Mouse (Mus musculus): ENCODE data around the gene S1pr2.

S1pr2 gene

DNA sequence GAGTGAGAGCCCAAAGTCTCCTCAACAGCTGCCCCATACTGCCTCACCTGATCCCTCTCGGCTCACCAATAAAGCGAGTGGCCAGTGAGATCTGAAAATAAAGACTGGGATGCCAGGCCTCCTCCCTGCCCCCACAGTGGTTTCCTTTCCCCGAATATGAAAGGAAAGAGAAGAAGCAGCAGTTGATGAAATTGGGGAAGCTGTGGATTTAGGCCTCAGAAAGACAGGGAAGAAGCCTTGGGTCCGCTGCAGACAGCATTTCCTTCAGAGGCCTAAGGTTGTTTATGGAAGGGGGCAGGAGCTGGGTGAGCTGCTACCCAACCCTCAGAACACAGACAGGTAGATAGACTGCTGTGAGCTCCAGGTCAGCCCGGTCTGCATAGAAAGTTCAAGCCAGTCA is 9.8 kb downstream of the S1pr2 start:
- DNase-seq (ENCODE audit: low spot score in 2 of 2) = no peak

DNA sequence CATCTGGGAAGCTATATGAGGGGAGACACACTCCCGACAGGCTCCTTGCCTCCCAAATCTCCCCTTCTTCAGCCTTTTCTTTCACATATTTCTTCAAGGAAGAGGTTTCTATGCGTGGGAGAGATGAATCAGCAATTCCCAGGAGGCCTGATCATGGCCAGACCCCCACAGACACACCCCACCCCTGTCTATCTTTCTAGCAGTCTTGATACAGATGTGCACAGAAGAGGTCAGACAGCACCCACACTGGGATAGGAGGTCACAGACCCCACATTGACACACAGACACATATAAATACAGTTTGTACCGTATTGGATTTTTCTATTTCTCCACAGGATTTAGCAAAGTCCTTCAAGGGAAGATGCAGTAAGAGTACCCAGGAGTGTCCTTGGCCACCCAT is 10.6 kb downstream of the S1pr2 start:
- no peak for DNase-seq (ENCODE audit: low spot score in 2 of 2)

DNA sequence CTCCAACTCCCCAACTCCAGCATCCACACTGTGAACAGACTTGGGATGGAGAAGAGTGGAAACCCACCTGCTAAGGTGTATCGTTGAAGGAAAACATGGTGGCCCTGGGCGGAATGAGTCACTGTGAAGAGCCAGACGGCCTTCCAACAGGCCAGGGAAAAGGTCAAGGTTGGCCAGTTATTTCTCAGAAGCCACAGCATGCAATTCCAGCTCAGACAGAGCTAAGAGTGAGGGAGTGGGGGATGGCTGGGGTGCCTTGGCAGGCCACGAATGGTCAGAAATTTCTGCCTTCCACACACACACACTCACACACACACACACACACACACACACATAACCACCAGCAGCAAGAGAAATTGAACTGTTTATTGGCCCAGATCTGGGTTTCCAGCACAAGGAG is 11.0 kb downstream of the S1pr2 start:
- DNase-seq (ENCODE audit: low spot score in 2 of 2) = no peak

DNA sequence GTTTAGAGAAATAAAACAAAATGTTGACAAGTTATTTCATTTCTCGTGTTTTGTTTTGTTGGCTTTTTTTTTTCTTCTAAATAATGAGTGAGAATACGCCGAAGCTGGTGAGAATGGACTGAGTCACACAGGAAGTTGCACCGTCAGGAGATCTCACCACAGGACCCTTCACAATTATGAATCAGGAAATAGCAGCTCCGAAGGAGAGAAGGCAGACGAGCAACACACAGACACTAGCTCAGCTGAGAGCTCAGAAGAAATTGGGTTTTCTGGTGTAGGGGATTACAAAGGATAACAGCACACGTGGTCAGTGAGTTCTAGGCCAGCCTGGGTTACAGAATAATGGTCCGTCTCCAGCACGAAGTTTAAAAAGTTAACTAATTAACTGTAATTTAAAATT is 15.0 kb downstream of the S1pr2 start:
- no peak for DNase-seq (ENCODE audit: low spot score in 2 of 2)

DNA sequence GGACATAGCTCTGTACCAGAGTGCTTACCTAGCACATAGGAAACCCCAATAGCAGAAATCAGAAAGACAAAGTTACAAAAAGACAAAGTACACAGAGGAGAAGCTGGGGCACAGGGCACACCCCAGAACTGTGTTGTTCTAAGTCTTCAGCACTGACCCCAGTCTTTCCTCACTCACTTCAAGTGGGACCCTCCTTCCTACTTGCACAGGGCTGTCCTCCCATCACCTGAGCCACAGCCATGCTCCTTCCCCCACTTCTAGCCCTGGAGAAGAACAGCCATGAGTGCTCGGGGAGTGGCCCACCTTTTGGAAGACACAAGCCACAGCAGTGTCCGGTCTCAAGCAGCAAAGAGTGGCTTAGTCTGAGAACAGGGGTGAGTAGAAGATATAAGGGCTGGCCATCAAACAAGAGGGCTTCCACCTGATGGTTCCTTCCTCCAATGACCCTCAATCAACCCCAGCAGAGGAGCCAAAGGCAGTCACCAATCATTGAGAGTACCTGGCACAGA is 17.1 kb downstream of the S1pr2 start, which contains the start of gene Dnmt1:
Gene Dnmt1 (minus strand): TSS at position 459 of the 509 bp plus-strand sequence.
- DNase-seq (ENCODE audit: low spot score in 2 of 2) = no peak

DNA sequence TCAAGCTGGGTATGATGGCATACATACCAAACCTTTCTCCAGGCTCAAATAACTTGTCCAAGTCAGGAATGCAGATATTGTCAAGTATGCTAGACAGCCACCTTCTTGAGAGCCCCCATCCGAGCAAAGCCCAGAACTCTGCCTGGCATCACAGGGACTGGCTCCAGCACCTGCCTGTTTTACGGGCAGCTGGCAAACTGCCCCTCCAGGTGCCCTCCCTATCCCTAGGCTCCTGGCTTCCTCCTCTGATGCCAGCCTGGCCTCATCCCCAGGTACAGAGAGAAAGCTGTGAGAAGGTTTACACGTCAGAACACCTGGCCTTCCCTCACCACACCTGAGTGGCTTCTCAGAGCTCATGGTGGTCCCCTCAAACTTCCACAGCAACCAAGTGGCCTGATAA is 19.6 kb downstream of the S1pr2 start:
- no peak for DNase-seq (ENCODE audit: low spot score in 2 of 2)

DNA sequence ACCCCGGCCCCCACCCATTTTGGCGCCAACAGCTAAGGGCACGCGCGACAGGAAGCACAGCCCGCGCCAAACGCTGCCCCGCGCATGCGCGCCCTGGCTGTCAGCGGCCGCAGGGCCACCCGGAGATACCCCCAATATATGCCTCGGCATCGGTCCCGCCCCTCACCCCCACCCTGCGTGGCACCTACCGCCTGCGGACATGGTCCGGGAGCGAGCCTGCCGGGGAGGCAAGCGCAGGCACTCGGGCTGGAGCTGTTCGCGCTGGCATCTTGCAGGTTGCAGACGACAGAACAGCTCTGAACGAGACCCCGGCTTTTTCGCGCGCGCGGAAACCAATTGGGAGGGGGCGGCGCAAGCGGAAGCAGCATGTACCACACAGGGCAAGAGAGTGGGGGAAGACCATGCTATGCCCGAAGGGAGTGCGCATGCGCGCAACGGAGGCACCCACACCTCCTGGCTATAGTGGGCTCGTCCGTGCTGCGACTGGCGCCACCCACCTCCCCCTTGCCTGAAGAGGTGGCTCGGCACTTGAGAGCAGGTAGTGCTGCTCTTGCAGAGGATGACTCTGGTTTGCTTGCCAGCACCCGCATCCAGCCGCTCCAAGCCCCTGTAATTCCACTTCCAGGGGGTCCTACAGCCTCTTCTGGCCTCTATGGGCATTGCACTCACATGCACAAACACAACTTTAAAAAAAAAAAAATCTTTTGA is 23.9 kb downstream of the S1pr2 start:
- peak; percentile 99 for DNase-seq (ENCODE audit: low spot score in 2 of 2)

DNA sequence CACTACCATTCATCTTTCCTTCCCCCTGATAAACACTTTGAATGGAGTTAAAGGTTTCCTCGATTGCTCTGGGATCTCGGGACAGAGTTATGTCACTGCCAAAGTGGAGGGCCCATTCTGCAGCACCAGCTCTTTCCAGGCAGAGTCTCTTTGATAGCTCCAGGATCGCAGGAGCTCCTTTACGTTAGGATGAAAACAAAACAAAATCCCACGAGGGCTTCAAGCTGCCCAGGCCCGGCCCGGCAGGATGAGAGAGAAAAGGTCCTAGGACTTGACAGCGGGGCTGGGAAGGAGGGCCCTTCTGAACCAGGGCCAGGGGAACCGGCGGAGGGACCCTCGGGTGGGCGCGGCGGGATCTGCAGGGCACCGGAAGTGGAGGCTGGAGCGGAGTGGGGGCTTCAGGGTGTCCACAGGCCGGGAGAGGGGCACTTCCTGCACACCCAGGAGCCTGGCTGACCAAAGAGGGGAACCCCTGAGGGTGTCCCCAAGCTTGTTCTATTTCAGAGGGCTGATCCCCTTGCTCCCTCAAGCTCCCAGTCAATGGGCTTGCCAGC is 24.5 kb downstream of the S1pr2 start:
- DNase-seq (ENCODE audit: low spot score in 2 of 2) = no peak

DNA sequence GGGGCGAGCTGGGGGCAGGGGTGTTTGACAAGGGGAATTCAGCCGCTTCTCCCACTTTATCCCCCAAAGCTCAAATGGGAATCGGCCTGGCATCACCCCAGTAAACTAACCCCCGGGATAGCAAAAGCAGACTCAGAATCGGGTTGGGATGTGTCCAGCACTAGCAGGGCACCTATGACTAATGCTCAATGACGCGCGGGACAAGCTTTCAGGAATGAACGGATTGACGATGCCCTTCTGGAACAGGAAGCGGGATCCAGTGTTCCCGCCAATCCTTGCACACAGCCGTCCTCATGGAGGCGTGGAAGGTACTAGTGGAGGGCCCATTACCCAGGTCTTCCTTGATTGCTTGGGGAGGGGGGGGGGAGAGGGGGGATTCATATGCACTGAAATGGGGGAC is 25.1 kb downstream of the S1pr2 start:
- DNase-seq (ENCODE audit: low spot score in 2 of 2) = peak; percentile 36 to 50

DNA sequence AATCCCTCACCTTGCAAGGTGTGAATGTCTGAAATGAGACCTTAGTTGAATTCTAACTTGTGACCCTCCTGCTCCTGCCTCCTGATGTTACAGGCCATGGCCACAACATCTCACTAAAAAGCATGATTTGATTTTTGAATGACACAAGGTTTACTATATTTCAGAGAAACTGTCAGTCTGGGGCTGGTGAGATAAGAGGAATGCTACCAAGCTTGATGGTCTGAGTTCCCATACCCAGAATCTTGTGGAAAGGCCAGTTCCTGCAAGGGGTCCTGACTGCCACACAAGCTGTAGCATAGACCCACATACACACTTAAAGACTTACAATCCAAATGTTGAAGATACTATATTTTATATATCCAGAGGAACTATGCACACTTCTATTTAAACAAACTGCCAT is 26.2 kb downstream of the S1pr2 start:
- DNase-seq (ENCODE audit: low spot score in 2 of 2) = no peak

DNA sequence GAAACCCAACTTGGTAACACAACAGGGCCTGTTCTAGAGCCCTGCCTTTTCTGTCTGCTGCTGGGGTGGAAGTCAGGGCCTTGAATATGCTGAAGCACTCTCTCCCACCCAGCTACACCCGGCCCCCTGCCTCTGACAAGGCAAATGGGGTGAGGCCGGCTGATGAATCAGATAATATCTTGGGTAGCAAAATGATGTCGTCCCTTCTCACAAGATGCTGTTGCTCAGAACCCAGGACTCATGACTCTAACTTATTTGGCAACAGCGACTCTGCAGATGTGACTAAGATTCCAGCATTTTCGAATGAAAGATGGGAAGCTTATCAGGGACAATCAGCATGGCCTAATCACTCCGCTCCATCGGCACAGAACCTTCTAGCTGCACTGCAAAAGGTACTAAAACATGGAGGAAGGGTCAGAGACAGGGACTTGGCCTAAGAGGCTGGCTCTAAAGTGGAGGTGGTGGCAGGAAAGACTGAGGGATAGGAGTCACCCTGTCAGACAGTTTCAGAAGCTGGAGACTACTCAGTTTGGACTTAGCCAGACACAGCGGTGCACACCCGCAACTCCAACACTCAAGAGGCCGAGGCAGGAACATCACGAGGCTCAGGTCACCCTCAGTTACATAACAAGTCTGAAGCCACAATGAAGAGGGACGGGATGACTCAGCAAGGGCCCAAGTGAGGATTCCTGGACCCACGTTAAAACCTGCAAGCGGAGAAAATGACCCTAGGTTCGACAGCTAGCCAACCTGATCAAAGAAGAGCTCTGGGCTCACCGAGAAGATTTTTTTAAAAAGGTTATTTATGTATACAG is 30.3 kb downstream of the S1pr2 start:
- no peak for DNase-seq (ENCODE audit: low spot score in 2 of 2)

DNA sequence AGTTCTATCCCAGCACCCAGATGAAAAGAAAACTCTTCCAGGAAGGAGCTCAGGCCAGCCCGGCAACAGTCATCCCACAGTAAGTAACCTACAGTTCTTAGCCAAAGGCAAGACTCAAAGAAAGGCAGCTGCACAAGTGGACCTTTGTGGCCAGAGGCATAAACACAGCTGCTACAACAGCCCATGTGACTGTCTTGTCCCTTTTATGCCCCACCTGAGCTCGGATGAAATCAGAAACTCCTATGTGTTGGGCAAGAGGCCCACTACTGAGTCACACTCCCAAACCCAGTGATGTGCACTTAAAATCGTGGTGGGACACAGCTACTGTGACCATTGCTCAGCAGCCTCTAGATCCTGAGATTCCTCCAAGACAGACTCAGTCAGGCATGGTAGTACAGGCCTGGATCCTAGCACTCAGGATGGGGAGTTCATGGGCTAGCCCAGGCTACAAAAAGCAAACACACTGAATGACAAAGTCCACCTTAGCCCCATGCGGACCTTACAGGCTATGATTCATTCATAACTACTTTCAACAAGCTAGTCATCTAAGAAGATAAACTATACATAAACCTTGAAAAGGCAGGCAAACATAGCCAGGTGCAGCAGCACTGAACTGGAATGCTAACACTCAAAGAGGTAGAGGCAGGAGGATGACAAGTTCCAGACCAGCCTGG is 31.7 kb downstream of the S1pr2 start:
- no peak for DNase-seq (ENCODE audit: low spot score in 2 of 2)

DNA sequence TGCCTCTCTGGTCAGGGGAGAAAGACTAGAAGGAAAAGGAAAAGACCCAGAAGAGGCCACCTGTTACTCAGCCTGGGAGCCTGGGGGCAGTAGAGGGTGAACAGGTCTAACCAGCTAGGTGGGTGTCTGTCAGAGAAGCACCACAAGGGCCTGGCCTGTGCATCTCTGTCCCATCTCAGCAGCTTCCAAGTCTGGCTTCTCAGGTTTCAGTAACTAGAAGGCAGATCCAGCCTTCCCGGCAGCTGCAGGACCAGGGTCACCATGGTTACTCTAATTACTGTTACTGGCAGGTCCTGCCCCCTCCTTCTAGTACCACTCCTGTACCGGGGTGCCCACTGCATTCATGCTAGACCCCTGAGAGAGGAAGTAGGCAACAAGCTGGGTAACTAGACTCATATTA is 32.7 kb downstream of the S1pr2 start:
- no peak for DNase-seq (ENCODE audit: low spot score in 2 of 2)

DNA sequence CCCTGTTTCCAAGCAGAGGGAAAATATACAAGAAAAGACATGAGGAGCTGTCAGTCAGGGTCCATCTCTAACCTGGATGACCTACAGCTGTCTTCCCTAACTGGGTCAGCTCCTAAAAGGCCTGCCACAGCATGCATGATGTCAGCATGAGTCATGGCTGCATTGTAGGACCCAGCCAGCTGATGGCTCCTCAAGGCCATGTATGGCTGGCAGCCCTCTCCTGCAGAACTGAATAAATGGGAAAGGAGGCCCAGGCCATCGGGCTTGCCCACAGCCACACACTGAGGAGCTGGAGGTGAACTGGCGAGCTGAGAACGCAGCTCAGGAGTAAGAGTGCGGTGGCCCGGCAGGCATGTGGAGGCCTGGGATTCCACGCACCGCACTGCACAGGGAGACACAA is 33.2 kb downstream of the S1pr2 start:
- DNase-seq (ENCODE audit: low spot score in 2 of 2) = no peak

DNA sequence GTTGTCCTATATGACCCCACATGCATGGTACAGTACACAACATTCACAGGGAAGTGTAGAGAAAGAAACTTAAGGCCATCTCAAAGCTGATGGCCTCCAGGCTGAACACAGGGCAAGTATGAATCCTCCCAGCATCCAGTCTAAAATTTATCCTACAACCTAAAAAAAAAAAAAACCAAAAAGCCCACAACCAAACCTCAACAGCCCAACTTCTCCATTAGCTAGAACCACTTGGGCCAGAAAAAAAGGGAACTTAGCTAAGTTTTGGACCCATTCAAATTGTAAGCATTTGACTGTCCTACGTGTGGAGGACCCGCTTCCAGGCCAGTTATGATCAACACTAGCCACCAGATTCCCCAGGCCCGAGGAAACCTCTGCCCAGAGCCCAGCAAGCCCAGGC is 53.3 kb downstream of the S1pr2 start:
- DNase-seq (ENCODE audit: low spot score in 2 of 2) = no peak

DNA sequence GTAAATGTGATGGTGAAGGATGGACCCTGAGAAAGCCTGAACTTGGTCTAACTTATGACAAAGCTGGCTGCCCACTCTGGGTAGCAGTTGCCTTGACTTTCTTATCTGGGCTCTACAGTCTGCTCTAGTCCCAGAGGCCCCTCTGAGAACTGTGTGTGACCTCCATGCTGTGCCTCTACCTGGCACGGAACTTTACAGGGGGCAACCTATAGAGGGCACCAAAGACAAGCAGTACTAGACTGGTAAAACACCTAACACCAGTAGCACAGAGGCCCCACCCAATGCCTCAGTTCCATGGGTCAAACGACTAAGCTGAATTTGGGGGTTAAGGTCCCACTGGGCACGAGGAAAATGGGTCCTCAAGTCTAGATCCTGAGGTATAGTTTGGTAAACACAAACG is 60.4 kb downstream of the S1pr2 start:
- no peak for DNase-seq (ENCODE audit: low spot score in 2 of 2)
